Mouse (Mus musculus) urinary bladder, adult 2 months (tissue): ENCODE results near the gene Hist1h2ai. TPM values are rescaled to one million over a fixed set of nuclear protein-coding genes. Genes with fewer than 3 reads are reported as not detected.

ENCODE experiments used
- polyA plus RNA-seq: library from polyadenylated mRNA; depleted of rRNA; stranded (reverse); fragments of >200 nt; gene quantifications from 2 replicates; pipeline ENCODE4 v1.2.3, GENCODE M21; 2012; rRNA removed

The Hist1h2ai gene
- polyA plus RNA-seq, 1 experiment: not detected

Other genes with a start within 250 kb of the Hist1h2ai start
- 1.0 and 1.1 TPM in 2 replicates for gene Nkapl, start 247.9 kb upstream of the Hist1h2ai start, polyA plus RNA-seq
- 3.2 and 3.6 TPM in 2 replicates for gene Zkscan4, start 237.5 kb upstream of the Hist1h2ai start, polyA plus RNA-seq
- not detected in 2 replicates for gene Gm10065, start 237.0 kb upstream of the Hist1h2ai start, polyA plus RNA-seq
- gene AK157302, start 221.2 kb upstream of the Hist1h2ai start, polyA plus RNA-seq: 0.86 and 1.2 TPM in 2 replicates
- 21.2 and 21.6 TPM in 2 replicates for gene Gm11273, start 215.0 kb upstream of the Hist1h2ai start, polyA plus RNA-seq
- gene Zkscan8, start 185.3 kb upstream of the Hist1h2ai start, polyA plus RNA-seq: 8.4 and 8.6 TPM in 2 replicates
- gene Olfr1366, start 173.6 kb upstream of the Hist1h2ai start, polyA plus RNA-seq: not detected in 2 replicates
- gene Olfr1535, start 156.5 kb upstream of the Hist1h2ai start, polyA plus RNA-seq: not detected in 2 replicates
- not detected in 2 replicates for gene Olfr1364, start 134.7 kb upstream of the Hist1h2ai start, polyA plus RNA-seq
- gene Olfr1362, start 102.4 kb upstream of the Hist1h2ai start, polyA plus RNA-seq: not detected in 2 replicates
- gene Olfr11, start 73.9 kb upstream of the Hist1h2ai start, polyA plus RNA-seq: not detected in 2 replicates
- not detected in 2 replicates for gene Olfr1361, start 53.0 kb upstream of the Hist1h2ai start, polyA plus RNA-seq
- not detected in 2 replicates for gene Olfr1360, start 39.0 kb upstream of the Hist1h2ai start, polyA plus RNA-seq
- gene Olfr1359, start 18.3 kb upstream of the Hist1h2ai start, polyA plus RNA-seq: not detected in 2 replicates
- 0.91 TPM in 1 of 2 replicates, not detected in the other for gene Hist1h2bl, start 279 bp upstream of the Hist1h2ai start, polyA plus RNA-seq
- not detected in 2 replicates for gene Hist1h3h, start 1.2 kb downstream of the Hist1h2ai start, polyA plus RNA-seq
- 0.25 TPM in 1 of 2 replicates, not detected in the other for gene Hist1h2bm, start 5.6 kb downstream of the Hist1h2ai start, polyA plus RNA-seq
- 1.2 and 1.7 TPM in 2 replicates for gene Hist1h4j, start 18.6 kb downstream of the Hist1h2ai start, polyA plus RNA-seq
- gene Hist1h4k, start 34.1 kb downstream of the Hist1h2ai start, polyA plus RNA-seq: 1.4 and 1.5 TPM in 2 replicates
- gene Hist1h2ak, start 37.4 kb downstream of the Hist1h2ai start, polyA plus RNA-seq: 0.28 TPM in 1 of 2 replicates, not detected in the other
- gene Hist1h2bn, start 37.7 kb downstream of the Hist1h2ai start, polyA plus RNA-seq: 0.96 and 1.9 TPM in 2 replicates
- 0.39 and 0.44 TPM in 2 replicates for gene Hist1h1b, start 64.2 kb downstream of the Hist1h2ai start, polyA plus RNA-seq
- 0.65 and 0.96 TPM in 2 replicates for gene Hist1h3i, start 66.9 kb downstream of the Hist1h2ai start, polyA plus RNA-seq
- gene Hist1h2an, start 70.8 kb downstream of the Hist1h2ai start, polyA plus RNA-seq: not detected in 2 replicates
- gene Hist1h2bp, start 71.0 kb downstream of the Hist1h2ai start, polyA plus RNA-seq: 0.16 TPM in 1 of 2 replicates, not detected in the other
- 2.7 TPM in 2 replicates for gene Hist1h2bq, start 93.8 kb downstream of the Hist1h2ai start, polyA plus RNA-seq
- not detected in 2 replicates for gene Hist1h2ao, start 94.0 kb downstream of the Hist1h2ai start, polyA plus RNA-seq
- gene Hist1h4m, start 95.3 kb downstream of the Hist1h2ai start, polyA plus RNA-seq: not detected in 2 replicates
- 3.2 and 5.1 TPM in 2 replicates for gene Hist1h4n, start 115.8 kb downstream of the Hist1h2ai start, polyA plus RNA-seq
- gene Hist1h2ap, start 117.1 kb downstream of the Hist1h2ai start, polyA plus RNA-seq: 0.54 and 1.5 TPM in 2 replicates
- gene Hist1h2br, start 117.3 kb downstream of the Hist1h2ai start, polyA plus RNA-seq: 0.73 and 0.88 TPM in 2 replicates
- gene Zfp184, start 228.7 kb downstream of the Hist1h2ai start, polyA plus RNA-seq: 1.7 TPM in 2 replicates